Mouse (Mus musculus): Measurements from ENCODE around the gene Zbtb32. TPM values are rescaled to one million over a fixed set of nuclear protein-coding genes. Genes with fewer than 3 reads are reported as not detected.

Zbtb32 gene
- polyA plus RNA-seq, 1 experiment from 2014 or later, result 0.21 TPM

DNA sequence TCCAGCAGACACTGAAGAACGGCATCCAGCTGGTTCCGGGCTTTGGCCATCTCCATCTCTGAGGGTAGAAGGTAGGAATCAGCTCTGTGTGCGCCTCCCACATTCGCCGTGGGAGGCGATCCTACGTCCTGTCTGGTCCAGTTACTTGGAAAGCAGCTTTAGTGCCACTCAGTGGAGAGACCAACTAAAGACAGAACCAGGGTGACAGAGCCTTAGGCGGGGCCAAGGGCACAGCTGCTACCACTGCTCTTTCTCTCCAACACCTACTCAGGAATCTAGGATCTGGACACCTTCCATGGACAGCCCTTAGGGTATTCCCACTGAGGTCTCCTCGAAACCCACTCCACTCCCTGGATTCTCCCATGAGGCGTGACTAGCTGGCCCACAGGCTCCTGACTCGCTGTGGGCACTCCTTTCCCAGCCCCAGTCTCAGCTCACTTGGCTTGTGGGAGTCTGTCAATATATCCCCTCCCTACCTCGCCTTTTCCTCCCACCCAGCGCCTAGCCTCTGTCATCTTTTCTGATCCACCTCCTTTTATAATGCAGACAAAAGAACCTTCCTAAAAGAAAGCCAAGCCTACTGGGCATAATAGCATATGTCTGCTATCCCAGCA, 40.7 kb downstream of the Zbtb32 start:
- peaks cover 35% of the 10 kb centered on the region for H3K4me1 ChIP-seq (ENCODE audit: control insufficient read depth, low read depth, low read length)
- 80% methylated on average over 13 of the region's 13 CpGs for WGBS (ENCODE audit: insufficient replicate concordance)
- H3K4me3 ChIP-seq (ENCODE audit: low read depth, low read length), result peak overlapping the region; percentile 76
- H3K9me3 ChIP-seq (replicated peaks; ENCODE audit: control insufficient read depth, low read length), result no peaks in the 10 kb centered on the region
- no peaks in the 10 kb centered on the region for H3K27me3 ChIP-seq (ENCODE audit: control insufficient read depth, insufficient read depth, low read depth, low read length)
- H3K36me3 ChIP-seq (ENCODE audit: control insufficient read depth, insufficient read depth), result peaks cover 17% of the 10 kb centered on the region
- no peak for ATAC-seq (ENCODE audit: low read depth)
- H3K4me2 ChIP-seq (ENCODE audit: low read depth, low read length), result peak overlapping the region; percentile 80
- H3K9ac ChIP-seq (ENCODE audit: low read depth, low read length), result peak overlapping the region; percentile 72
- peak overlapping the region; percentile 86 for H3K27ac ChIP-seq (ENCODE audit: low read length)

DNA sequence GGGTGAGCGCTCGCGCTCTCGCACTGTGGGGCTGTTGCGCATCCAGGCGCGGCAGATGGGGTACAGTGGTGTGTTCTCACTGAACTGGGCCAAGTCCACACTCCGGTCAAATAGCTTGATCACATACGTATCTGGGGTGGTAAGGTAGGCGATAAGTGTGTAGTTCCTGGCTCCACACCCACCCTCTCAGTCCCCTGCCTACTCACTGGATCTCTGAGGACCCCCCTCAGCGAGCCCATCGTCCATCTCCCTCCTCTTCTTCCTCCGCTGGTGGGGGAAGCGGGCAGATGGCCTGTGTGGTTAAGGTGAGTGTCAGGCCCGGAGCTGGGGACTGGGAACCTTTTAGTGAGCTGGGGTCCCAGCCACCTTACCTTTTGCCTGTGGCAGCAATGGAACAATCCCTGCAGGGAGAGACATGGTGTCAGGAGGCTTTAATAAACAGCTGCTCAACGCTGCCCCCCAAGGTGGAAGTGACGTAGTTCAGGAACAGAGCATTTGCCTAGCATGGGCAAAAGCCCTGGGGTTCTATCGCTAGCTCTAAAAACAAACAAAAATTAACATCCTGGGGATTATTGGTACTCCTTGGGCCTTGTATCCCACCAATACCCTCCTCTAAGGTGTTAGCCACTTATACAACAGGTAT, 41.7 kb downstream of the Zbtb32 start:
- no peak overlapping the region for H3K4me2 ChIP-seq (ENCODE audit: low read depth, low read length)
- no peaks in the 10 kb centered on the region for H3K9me3 ChIP-seq (replicated peaks; ENCODE audit: control insufficient read depth, low read length)
- no peak overlapping the region for H3K27ac ChIP-seq (ENCODE audit: low read length)
- peaks cover 38% of the 10 kb centered on the region for H3K4me1 ChIP-seq (ENCODE audit: control insufficient read depth, low read depth, low read length)
- no peaks in the 10 kb centered on the region for H3K27me3 ChIP-seq (ENCODE audit: control insufficient read depth, insufficient read depth, low read depth, low read length)
- 90% methylated on average over 18 of the region's 18 CpGs for WGBS (ENCODE audit: insufficient replicate concordance)
- peaks cover 17% of the 10 kb centered on the region for H3K36me3 ChIP-seq (ENCODE audit: control insufficient read depth, insufficient read depth)
- H3K4me3 ChIP-seq (ENCODE audit: low read depth, low read length), result no peak overlapping the region
- no peak for ATAC-seq (ENCODE audit: low read depth)
- no peak overlapping the region for H3K9ac ChIP-seq (ENCODE audit: low read depth, low read length)

DNA sequence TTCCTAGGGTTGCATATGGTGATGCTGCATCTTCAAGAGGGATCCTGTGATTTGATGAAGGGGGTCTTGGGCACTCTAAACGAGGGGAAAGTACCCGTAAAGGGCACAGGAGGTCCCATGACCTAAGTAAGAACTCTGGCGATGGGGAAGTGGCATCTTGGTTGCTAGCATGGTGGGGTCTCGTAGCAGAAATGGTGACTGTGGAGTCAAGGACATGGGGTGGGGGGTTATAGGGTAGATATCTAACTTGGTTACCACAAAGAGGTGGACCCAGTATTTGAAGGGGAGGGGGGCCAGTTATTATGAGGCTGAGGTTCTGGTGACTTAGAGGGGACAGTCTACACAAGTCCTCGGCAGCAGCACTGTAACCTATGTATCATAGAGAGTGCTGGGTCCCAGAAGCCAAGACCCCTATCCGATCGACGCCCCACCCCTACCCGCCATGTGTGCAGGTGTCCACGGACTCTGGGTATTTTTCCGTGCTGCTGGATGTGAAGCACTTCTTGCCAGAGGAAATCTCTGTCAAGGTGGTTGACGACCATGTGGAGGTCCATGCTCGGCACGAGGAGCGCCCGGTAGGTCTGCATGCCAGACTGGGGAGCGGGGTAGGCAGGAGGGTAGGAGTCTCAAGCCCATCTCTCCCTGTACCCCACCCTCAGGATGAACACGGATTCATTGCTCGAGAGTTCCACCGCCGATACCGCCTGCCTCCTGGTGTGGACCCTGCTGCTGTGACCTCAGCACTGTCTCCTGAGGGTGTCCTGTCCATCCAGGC, 44.7 kb downstream of the Zbtb32 start:
- 75% methylated on average over 22 of the region's 22 CpGs for WGBS (ENCODE audit: insufficient replicate concordance)
- Histone ChIP-seq H3K27ac (ENCODE audit: low read length) (peak overlapping the region; percentile 25; the same call in 1 of the 2 replicates), H3K4me3 (ENCODE audit: low read depth, low read length) (peak overlapping the region; percentile 83)

DNA sequence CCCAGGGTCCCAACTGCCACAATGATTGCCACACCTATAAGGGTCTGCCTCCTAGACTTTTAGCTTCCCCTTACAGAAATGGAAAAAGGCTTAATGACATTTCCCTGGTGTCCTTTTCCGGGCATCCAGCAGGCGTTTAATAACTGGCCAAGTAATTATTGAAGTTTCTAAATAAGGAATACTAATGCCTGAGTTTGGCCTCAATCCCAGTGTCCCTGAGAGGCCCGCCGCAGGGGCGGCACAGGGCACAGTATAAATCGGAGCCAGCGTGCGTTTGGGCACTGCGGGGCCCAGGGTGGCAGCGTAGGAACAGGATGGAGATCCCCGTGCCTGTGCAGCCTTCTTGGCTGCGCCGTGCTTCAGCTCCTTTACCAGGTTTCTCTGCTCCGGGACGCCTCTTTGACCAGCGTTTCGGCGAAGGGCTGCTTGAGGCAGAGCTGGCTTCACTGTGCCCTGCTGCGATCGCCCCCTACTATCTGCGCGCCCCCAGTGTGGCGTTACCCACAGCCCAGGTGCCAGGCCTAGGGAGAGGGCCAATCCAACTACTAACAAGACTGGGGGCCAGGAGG, 45.6 kb downstream of the Zbtb32 start:
- peaks cover 20% of the 10 kb centered on the region for H3K4me1 ChIP-seq (ENCODE audit: control insufficient read depth, low read depth, low read length)
- 4% methylated on average over 23 of the region's 23 CpGs for WGBS (ENCODE audit: insufficient replicate concordance)
- no peaks in the 10 kb centered on the region for H3K27me3 ChIP-seq (ENCODE audit: control insufficient read depth, insufficient read depth, low read depth, low read length)
- H3K36me3 ChIP-seq (ENCODE audit: control insufficient read depth, insufficient read depth), result peaks cover 17% of the 10 kb centered on the region
- H3K9ac ChIP-seq (ENCODE audit: low read depth, low read length), result peak overlapping the region; percentile 88
- H3K4me3 ChIP-seq (ENCODE audit: low read depth, low read length), result peak overlapping the region; percentile 83
- peak overlapping the region; percentile 96 for H3K27ac ChIP-seq (ENCODE audit: low read length)
- H3K9me3 ChIP-seq (replicated peaks; ENCODE audit: control insufficient read depth, low read length), result no peaks in the 10 kb centered on the region
- peak overlapping the region; percentile 96 for H3K4me2 ChIP-seq (ENCODE audit: low read depth, low read length)
- ATAC-seq (ENCODE audit: low read depth), result no peak

More for the DNA sequence above, 44.7 kb downstream of the Zbtb32 start:
- Histone ChIP-seq H3K4me2 (ENCODE audit: low read depth, low read length) (peak overlapping the region; percentile 96), H3K4me1 (ENCODE audit: control insufficient read depth, low read depth, low read length) (peaks cover 28% of the 10 kb centered on the region), H3K27me3 (ENCODE audit: control insufficient read depth, insufficient read depth, low read depth, low read length) (no peaks in the 10 kb centered on the region), H3K9me3 (replicated peaks; ENCODE audit: control insufficient read depth, low read length) (no peaks in the 10 kb centered on the region), H3K9ac (ENCODE audit: low read depth, low read length) (peak overlapping the region; percentile 88), H3K36me3 (ENCODE audit: control insufficient read depth, insufficient read depth) (peaks cover 17% of the 10 kb centered on the region)
- no peak for ATAC-seq (ENCODE audit: low read depth)

DNA sequence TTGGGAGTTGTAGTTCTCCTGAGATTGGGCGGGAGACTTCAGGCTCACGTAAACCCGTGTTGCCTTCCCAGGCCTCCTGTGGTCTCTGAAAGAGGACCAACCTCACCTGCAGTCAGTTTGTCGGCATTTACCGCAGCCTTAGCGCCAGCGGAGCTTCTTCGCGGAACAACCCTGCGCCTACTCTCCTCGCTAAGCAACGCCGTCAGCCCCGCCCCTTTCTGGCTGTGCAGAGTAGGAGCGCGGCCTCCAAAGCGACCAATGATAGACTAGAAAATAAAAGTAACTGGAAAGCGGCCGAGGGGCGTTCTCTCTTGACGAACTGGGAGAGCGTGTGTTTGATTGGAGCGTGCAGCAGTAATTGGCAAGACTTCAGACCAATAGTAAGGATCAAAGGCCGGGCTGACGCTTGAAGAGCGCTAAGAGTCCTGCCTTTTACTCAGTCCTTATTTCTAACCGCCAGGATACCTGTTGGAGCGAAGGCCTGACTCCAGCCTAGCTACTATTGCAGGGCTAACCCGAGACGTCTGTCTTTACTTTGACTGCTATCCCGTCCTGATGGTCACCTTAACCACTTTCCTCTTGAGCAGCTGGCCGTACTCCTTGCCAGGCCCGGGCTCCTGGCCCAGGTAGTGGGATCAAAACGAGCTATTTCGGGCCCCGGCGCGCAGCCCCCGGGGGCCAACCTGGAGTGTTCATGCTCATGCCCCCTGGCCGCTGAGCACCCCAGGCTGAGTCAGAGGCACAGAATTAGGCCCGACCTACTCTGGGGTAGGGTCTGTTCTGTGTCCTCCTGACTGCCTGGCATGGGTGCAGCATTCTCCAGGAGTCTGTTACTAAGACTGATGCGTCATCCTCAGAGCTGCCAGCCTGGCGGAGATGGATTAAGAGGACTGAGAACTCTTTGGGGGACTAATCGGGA, 46.3 kb downstream of the Zbtb32 start, which contains the start of the genes Hspb6 and Proser3:
TSS of gene Hspb6 (plus strand) at position 77 of the 919 bp plus-strand sequence.
TSS of gene Proser3 (minus strand) at position 198 of the 919 bp plus-strand sequence.
- peak within 1 kb of the TSS; percentile 83 for H3K4me3 ChIP-seq (ENCODE audit: low read depth, low read length)
- peak within 1 kb of the TSS; percentile 88 for H3K9ac ChIP-seq (ENCODE audit: low read depth, low read length)
- peak within 1 kb of the TSS; percentile 97 for H3K27ac ChIP-seq (ENCODE audit: low read length)
- peak within 1 kb of the TSS; percentile 96 for H3K4me2 ChIP-seq (ENCODE audit: low read depth, low read length)
- peaks cover 17% of the 10 kb centered on the region for H3K4me1 ChIP-seq (ENCODE audit: control insufficient read depth, low read depth, low read length)
- WGBS (ENCODE audit: insufficient replicate concordance), result under 1% methylated on average over 44 of the region's 44 CpGs
- H3K9me3 ChIP-seq (replicated peaks; ENCODE audit: control insufficient read depth, low read length), result no peaks in the 10 kb centered on the region
- peaks cover 17% of the 10 kb centered on the region for H3K36me3 ChIP-seq (ENCODE audit: control insufficient read depth, insufficient read depth)
- no peaks in the 10 kb centered on the region for H3K27me3 ChIP-seq (ENCODE audit: control insufficient read depth, insufficient read depth, low read depth, low read length)
- ATAC-seq (ENCODE audit: low read depth), result peak; percentile 92

DNA sequence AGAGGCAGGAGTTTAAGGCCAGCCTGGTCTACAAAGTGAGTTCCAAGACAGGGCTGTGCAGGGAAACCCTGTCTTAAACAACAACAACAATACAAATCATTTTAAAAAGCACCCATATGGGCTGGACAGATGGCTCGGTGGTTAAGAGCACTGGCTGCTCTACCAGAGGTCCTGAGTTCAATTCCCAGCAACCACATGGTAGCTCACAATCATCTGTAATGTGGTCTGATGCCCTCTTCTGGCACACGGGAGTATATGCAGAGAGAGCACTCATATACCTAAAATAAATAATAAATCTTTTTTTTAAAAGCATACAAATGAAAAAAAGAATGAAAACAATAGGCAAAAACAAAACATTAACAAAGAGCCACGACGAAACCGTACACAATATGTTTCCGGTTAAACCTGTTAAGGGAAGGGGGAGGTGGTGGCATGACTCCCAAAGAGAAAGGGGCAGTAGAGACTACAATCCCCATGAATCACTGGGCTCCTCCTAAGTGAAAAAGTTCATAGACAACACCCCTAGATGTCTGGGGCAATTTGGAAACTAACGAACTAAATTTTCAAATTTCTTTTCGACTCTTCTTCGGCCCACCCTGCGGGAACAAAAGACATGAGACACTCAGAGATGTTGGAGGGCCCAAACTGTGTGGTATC, 47.1 kb downstream of the Zbtb32 start:
- peak overlapping the region; percentile 85 for H3K9ac ChIP-seq (ENCODE audit: low read depth, low read length)
- WGBS (ENCODE audit: insufficient replicate concordance), result under 1% methylated on average over 10 of the region's 10 CpGs
- peak; percentile 38 for ATAC-seq (ENCODE audit: low read depth)

DNA sequence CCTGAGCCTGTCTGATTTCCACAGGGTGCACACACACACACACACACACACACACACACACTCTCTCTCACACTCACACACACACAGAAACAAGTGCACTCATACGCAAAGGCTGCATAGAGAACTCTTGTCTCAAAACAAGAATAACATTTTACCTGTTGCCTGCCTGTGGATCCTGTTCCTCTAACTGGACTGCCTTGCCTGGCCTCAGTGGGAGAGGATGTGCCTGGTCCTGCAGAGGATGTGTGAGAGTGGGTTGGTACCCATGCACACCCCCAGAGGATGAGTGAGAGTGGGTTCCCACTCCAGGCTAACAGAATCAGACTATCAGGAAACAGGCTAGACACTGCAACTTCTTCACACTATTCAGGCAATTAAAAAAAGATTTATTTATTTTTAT, 48.1 kb downstream of the Zbtb32 start:
- 86% methylated on average over 1 of the region's 1 CpGs for WGBS (ENCODE audit: insufficient replicate concordance)
- Histone ChIP-seq H3K36me3 (ENCODE audit: control insufficient read depth, insufficient read depth) (peaks cover 10% of the 10 kb centered on the region), H3K27me3 (ENCODE audit: control insufficient read depth, insufficient read depth, low read depth, low read length) (no peaks in the 10 kb centered on the region), H3K27ac (ENCODE audit: low read length) (no peak overlapping the region), H3K9me3 (replicated peaks; ENCODE audit: control insufficient read depth, low read length) (no peaks in the 10 kb centered on the region), H3K4me1 (ENCODE audit: control insufficient read depth, low read depth, low read length) (peaks cover 17% of the 10 kb centered on the region), H3K4me3 (ENCODE audit: low read depth, low read length) (no peak overlapping the region), H3K4me2 (ENCODE audit: low read depth, low read length) (no peak overlapping the region), H3K9ac (ENCODE audit: low read depth, low read length) (no peak overlapping the region)
- ATAC-seq (ENCODE audit: low read depth), result no peak

More for the DNA sequence above, 47.1 kb downstream of the Zbtb32 start:
- Histone ChIP-seq H3K27ac (ENCODE audit: low read length) (peak overlapping the region; percentile 97), H3K36me3 (ENCODE audit: control insufficient read depth, insufficient read depth) (peaks cover 14% of the 10 kb centered on the region), H3K27me3 (ENCODE audit: control insufficient read depth, insufficient read depth, low read depth, low read length) (no peaks in the 10 kb centered on the region), H3K9me3 (replicated peaks; ENCODE audit: control insufficient read depth, low read length) (no peaks in the 10 kb centered on the region), H3K4me1 (ENCODE audit: control insufficient read depth, low read depth, low read length) (peaks cover 17% of the 10 kb centered on the region), H3K4me2 (ENCODE audit: low read depth, low read length) (peak overlapping the region; percentile 77), H3K4me3 (ENCODE audit: low read depth, low read length) (peak overlapping the region; percentile 83)

DNA sequence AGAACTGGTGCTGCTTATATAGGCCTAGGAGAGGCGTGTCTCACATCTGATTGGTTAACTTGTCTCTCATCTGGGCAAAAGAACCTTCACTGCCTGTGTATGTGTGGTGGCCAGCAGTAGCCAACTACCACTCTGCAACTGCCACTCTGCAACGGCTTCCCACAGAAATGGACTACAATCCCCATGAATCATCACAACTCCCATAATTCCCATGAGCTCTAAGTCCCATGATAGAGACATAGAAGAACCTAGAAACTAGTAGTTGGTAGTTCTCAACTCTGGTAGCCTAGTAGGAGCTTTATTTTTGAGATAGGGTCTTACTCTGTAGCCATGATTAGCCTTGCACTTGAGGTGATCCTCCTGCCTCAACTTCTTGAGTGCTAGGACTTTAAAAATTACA, 48.8 kb downstream of the Zbtb32 start:
- H3K4me3 ChIP-seq (ENCODE audit: low read depth, low read length), result no peak overlapping the region
- WGBS (ENCODE audit: insufficient replicate concordance), result 72% methylated on average over 2 of the region's 2 CpGs
- peaks cover 3% of the 10 kb centered on the region for H3K36me3 ChIP-seq (ENCODE audit: control insufficient read depth, insufficient read depth)
- H3K27ac ChIP-seq (ENCODE audit: low read length), result no peak overlapping the region
- no peak for ATAC-seq (ENCODE audit: low read depth)
- H3K4me1 ChIP-seq (ENCODE audit: control insufficient read depth, low read depth, low read length), result peaks cover 17% of the 10 kb centered on the region
- H3K9ac ChIP-seq (ENCODE audit: low read depth, low read length), result no peak overlapping the region
- H3K9me3 ChIP-seq (replicated peaks; ENCODE audit: control insufficient read depth, low read length), result no peaks in the 10 kb centered on the region
- H3K4me2 ChIP-seq (ENCODE audit: low read depth, low read length), result no peak overlapping the region
- no peaks in the 10 kb centered on the region for H3K27me3 ChIP-seq (ENCODE audit: control insufficient read depth, insufficient read depth, low read depth, low read length)
